12 mouse cellular contexts compared by ENCODE assay signal in the genomic region with DNA sequence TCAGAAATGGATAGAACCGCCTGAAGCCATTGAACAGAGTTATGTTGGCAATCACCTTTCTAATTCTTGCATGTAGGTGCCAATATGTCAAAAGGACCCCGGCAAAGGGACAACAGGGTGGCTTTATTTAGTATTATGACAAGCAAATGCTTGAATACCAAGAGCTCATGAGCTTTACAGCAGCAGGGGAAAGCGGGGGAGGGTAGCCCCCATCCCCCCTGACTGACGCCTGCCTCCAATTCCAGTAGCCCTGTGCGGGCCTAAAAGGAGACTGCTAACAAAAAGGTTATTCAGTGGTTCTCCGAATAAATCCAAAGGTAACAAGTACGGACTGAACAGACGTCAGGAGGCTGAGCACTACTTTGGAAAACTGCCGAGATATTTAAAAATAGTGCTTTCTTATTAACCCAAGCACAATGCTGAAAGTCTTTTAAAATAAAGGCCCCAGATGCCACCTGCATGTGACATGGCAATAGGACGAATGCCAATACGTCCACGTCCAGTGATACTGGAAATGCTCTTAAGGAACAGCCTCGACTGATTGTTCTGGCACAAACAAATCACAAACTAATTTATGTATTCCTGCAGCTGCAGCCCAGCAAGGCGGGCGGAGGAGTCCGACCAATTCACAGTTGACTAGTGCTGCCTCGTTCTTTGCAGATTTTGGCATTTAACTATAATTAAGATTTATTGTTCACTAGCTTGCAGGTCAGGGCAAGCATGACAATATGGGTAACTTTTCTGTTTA.
DNase-seq lines count a peak whose midpoint lies in the region; ATAC-seq and TF ChIP-seq lines count a peak whose summit lies in the region.
"Had no signal": no experiment of that assay in that cellular context is flagged by ENCODE, and none has a peak within 500 bp of the region (broad histone marks: within the 10 kb centered on the region; RNA-seq: fewer than 3 reads in every experiment).

No protein-coding gene starts in this region.

- DNase-seq in embryonic facial prominence, embryonic 10.5 days (ENCODE audit: low spot score), result no peak
- peak; percentile 38 to 60 for DNase-seq in cerebellum, adult 18-20 months
- DNase-seq in forebrain, postnatal 0 days, result peak; percentile 68
- DNase-seq in right cerebral cortex, postnatal 25 days, result no peak
- no peak for DNase-seq in spleen, postnatal 10 days (ENCODE audit: low spot score in 2 of 2)
- DNase-seq: B cell, adult 2 months; gastrocnemius, postnatal 10 days had no signal

- H3K4me1 ChIP-seq in embryonic facial prominence, embryonic 13.5 days, result peaks cover 26% of the 10 kb centered on the region
- H3K4me1 ChIP-seq in embryonic facial prominence, embryonic 10.5 days, result peaks cover 64% of the 10 kb centered on the region
- peaks cover 18% of the 10 kb centered on the region for H3K4me1 ChIP-seq in forebrain, postnatal 0 days (ENCODE audit: insufficient read depth)
- H3K4me1 ChIP-seq: liver, embryonic 15.5 days had no signal

- ATAC-seq in embryonic facial prominence, embryonic 13.5 days (ENCODE audit: insufficient number of reproducible peaks, insufficient read depth, low FRiP score, low TSS enrichment, low read depth), result no peak
- peak; percentile 68 for ATAC-seq in forebrain, postnatal 0 days
- no peak for ATAC-seq in inflammation-experienced regulatory T-cells, adult 6 months
- ATAC-seq: intestine, postnatal 0 days had no signal

- no peaks in the 10 kb centered on the region for H3K9me3 ChIP-seq in embryonic facial prominence, embryonic 13.5 days
- no peaks in the 10 kb centered on the region for H3K9me3 ChIP-seq in embryonic facial prominence, embryonic 10.5 days
- H3K9me3 ChIP-seq in forebrain, postnatal 0 days (ENCODE audit: low read length), result no peaks in the 10 kb centered on the region
- H3K9me3 ChIP-seq: liver, embryonic 15.5 days had no signal

- no peak for TF ChIP-seq CTCF in forebrain, postnatal 0 days (IDR thresholded peaks at IDR 0.05; ENCODE audit: low read depth)

- peaks cover 47% of the 10 kb centered on the region for H3K27me3 ChIP-seq in embryonic facial prominence, embryonic 13.5 days
- peaks cover 21% of the 10 kb centered on the region for H3K27me3 ChIP-seq in embryonic facial prominence, embryonic 10.5 days (replicated peaks; ENCODE audit: low read depth, poor library complexity, severe bottlenecking)
- H3K27me3 ChIP-seq in forebrain, postnatal 0 days (ENCODE audit: insufficient read depth, low read length), result no peaks in the 10 kb centered on the region; the same call in 1 of the 2 replicates
- H3K27me3 ChIP-seq: liver, embryonic 15.5 days had no signal

- H3K9ac ChIP-seq in embryonic facial prominence, embryonic 13.5 days, result no peak overlapping the region
- no peak overlapping the region for H3K9ac ChIP-seq in forebrain, postnatal 0 days
- H3K9ac ChIP-seq: liver, embryonic 15.5 days had no signal

- H3K27ac ChIP-seq in embryonic facial prominence, embryonic 13.5 days, result no peak overlapping the region
- no peak overlapping the region for H3K27ac ChIP-seq in embryonic facial prominence, embryonic 10.5 days (replicated peaks)
- H3K27ac ChIP-seq in forebrain, postnatal 0 days (ENCODE audit: low read depth, low read length), result 0 out of 2 replicates have a peak overlapping the region, but pooled peaks have one; percentile 9
- peak overlapping the region; percentile 19; the same call in 1 of the 2 replicates for H3K27ac ChIP-seq in macrophage
- H3K27ac ChIP-seq: liver, embryonic 15.5 days had no signal

- H3K4me3 ChIP-seq in embryonic facial prominence, embryonic 13.5 days, result no peak overlapping the region
- no peak overlapping the region for H3K4me3 ChIP-seq in embryonic facial prominence, embryonic 10.5 days
- no peak overlapping the region for H3K4me3 ChIP-seq in forebrain, postnatal 0 days (ENCODE audit: low read depth, low read length)
- H3K4me3 ChIP-seq in macrophage (ENCODE audit: inconsistent target), result no peak overlapping the region
- H3K4me3 ChIP-seq: liver, embryonic 15.5 days had no signal

- peak overlapping the region; percentile 35 for H3K4me2 ChIP-seq in embryonic facial prominence, embryonic 13.5 days
- H3K4me2 ChIP-seq in forebrain, postnatal 0 days (ENCODE audit: low read depth), result peak overlapping the region; percentile 19; the same call in 1 of the 2 replicates
- H3K4me2 ChIP-seq: liver, embryonic 15.5 days had no signal

- H3K79me2 ChIP-seq in macrophage (ENCODE audit: inconsistent target), result no peaks in the 10 kb centered on the region

- H3K36me3 ChIP-seq in embryonic facial prominence, embryonic 13.5 days, result no peaks in the 10 kb centered on the region
- no peaks in the 10 kb centered on the region for H3K36me3 ChIP-seq in embryonic facial prominence, embryonic 10.5 days (replicated peaks)
- H3K36me3 ChIP-seq in forebrain, postnatal 0 days (ENCODE audit: insufficient read depth), result no peaks in the 10 kb centered on the region
- H3K36me3 ChIP-seq in macrophage (ENCODE audit: inconsistent target), result no peaks in the 10 kb centered on the region
- H3K36me3 ChIP-seq: liver, embryonic 15.5 days had no signal

- 48% methylated on average over 17 of the region's 17 CpGs for WGBS in embryonic facial prominence, embryonic 13.5 days
- WGBS in embryonic facial prominence, embryonic 10.5 days, result 51% methylated on average over 17 of the region's 17 CpGs
- WGBS in forebrain, postnatal 0 days, result 14% methylated on average over 17 of the region's 17 CpGs
- WGBS in macrophage (ENCODE audit: missing documents), result 95% methylated on average over 17 of the region's 17 CpGs

Comparison
In these comparisons a context has a peak if more than half of its experiments do, and no peak if none do; other contexts are left out.
1. H3K27ac ChIP-seq: peak in forebrain, postnatal 0 days (single experiment) and macrophage (single experiment); none in embryonic facial prominence, embryonic 13.5 days (single experiment) and embryonic facial prominence, embryonic 10.5 days (single experiment).
2. DNase-seq: peak in cerebellum, adult 18-20 months (2 of 2) and forebrain, postnatal 0 days (single experiment); none in embryonic facial prominence, embryonic 10.5 days (single experiment), right cerebral cortex, postnatal 25 days (single experiment) and spleen, postnatal 10 days (0 of 2).